Mouse (Mus musculus): ENCODE measurements at regions not wholly inside any gene's neighbourhood (a gene's known extent, or its start where the extent isn't known, plus 50 kb on each side); places are given as distances from the start of the nearest gene placed in this dataset.
A peak's percentile ranks its signal among the peaks of the same experiment; 100 is the strongest.

- Histone ChIP-seq H3K27ac (ENCODE audit: low read depth, low read length) (no peak overlapping the region), H3K27me3 (ENCODE audit: control insufficient read depth, insufficient read depth, low read length) (no peaks in the 10 kb centered on the region), H3K4me2 (ENCODE audit: low read depth) (no peak overlapping the region), H3K9me3 (ENCODE audit: control insufficient read depth, low read length) (no peaks in the 10 kb centered on the region), H3K9ac (ENCODE audit: low read length) (no peak overlapping the region), H3K4me1 (ENCODE audit: control insufficient read depth, insufficient read depth, low read length) (no peaks in the 10 kb centered on the region), H3K4me3 (ENCODE audit: low read depth, low read length) (no peak overlapping the region), H3K36me3 (ENCODE audit: control insufficient read depth, insufficient read depth, low read length) (no peaks in the 10 kb centered on the region)
- WGBS = 84% methylated on average over 2 of the region's 2 CpGs
- DNase-seq (ENCODE audit: low spot score) (no peak), ATAC-seq (ENCODE audit: insufficient read depth, low FRiP score, low TSS enrichment) (no peak)
Measured at GRCm38 (mm10) chr15:97520395-97520794, 185.2 kb downstream of the Rpap3 start.

- DNase-seq (ENCODE audit: low spot score) (no peak), ATAC-seq (ENCODE audit: insufficient read depth, low FRiP score, low TSS enrichment) (no peak)
- no peaks in the 10 kb centered on the region for H3K27me3 ChIP-seq (ENCODE audit: control insufficient read depth, insufficient read depth, low read length)
- no peak overlapping the region for H3K4me3 ChIP-seq (ENCODE audit: low read depth, low read length)
- WGBS = 89% methylated on average over 8 of the region's 8 CpGs
- no peak overlapping the region for H3K9ac ChIP-seq (ENCODE audit: low read length)
- no peaks in the 10 kb centered on the region for H3K9me3 ChIP-seq (ENCODE audit: control insufficient read depth, low read length)
- no peak overlapping the region for H3K27ac ChIP-seq (ENCODE audit: low read depth, low read length)
- no peaks in the 10 kb centered on the region for H3K36me3 ChIP-seq (ENCODE audit: control insufficient read depth, insufficient read depth, low read length)
- H3K4me1 ChIP-seq (ENCODE audit: control insufficient read depth, insufficient read depth, low read length) = no peaks in the 10 kb centered on the region
- H3K4me2 ChIP-seq (ENCODE audit: low read depth) = no peak overlapping the region
Measured at GRCm38 (mm10) chr15:97519919-97520345, 185.7 kb downstream of the Rpap3 start.

DNA sequence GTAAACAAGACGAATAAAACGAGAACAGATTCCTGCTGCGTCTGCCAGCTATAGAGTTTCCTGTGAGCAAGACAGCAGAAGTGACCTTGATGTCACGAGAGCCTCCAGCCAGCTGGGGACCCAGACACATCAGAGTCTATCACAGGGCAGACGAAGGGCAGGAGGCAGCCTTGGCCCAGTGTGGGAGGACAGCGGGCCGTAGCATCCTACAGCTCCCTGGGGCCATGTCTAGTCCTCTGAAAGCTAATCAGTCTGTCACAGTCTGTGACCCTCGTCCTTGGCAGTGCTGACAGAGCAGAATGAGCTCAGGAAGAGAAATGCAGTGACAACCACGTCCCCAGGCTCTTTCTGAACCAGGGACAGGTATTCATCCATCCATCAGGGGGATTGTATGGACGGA lies 187.7 kb downstream of the Rpap3 start:
- no peak for ATAC-seq (ENCODE audit: insufficient read depth, low FRiP score, low TSS enrichment)
- no peaks in the 10 kb centered on the region for H3K4me1 ChIP-seq (ENCODE audit: control insufficient read depth, insufficient read depth, low read length)
- no peak overlapping the region for H3K4me2 ChIP-seq (ENCODE audit: low read depth)
- H3K9ac ChIP-seq (ENCODE audit: low read length) = no peak overlapping the region
- DNase-seq (ENCODE audit: low spot score) = peak; percentile 47
- H3K4me3 ChIP-seq (ENCODE audit: low read depth, low read length) = no peak overlapping the region
- no peaks in the 10 kb centered on the region for H3K9me3 ChIP-seq (ENCODE audit: control insufficient read depth, low read length)
- no peaks in the 10 kb centered on the region for H3K27me3 ChIP-seq (ENCODE audit: control insufficient read depth, insufficient read depth, low read length)
- WGBS = 61% methylated on average over 10 of the region's 10 CpGs
- H3K36me3 ChIP-seq (ENCODE audit: control insufficient read depth, insufficient read depth, low read length) = no peaks in the 10 kb centered on the region
- no peak overlapping the region for H3K27ac ChIP-seq (ENCODE audit: low read depth, low read length)

- Histone ChIP-seq H3K27me3 (ENCODE audit: control insufficient read depth, insufficient read depth, low read length) (no peaks in the 10 kb centered on the region), H3K9ac (ENCODE audit: low read length) (no peak overlapping the region), H3K9me3 (ENCODE audit: control insufficient read depth, low read length) (no peaks in the 10 kb centered on the region), H3K27ac (ENCODE audit: low read depth, low read length) (no peak overlapping the region), H3K4me1 (ENCODE audit: control insufficient read depth, insufficient read depth, low read length) (no peaks in the 10 kb centered on the region), H3K4me2 (ENCODE audit: low read depth) (no peak overlapping the region), H3K36me3 (ENCODE audit: control insufficient read depth, insufficient read depth, low read length) (no peaks in the 10 kb centered on the region), H3K4me3 (ENCODE audit: low read depth, low read length) (no peak overlapping the region)
- ATAC-seq (ENCODE audit: insufficient read depth, low FRiP score, low TSS enrichment) (no peak), DNase-seq (ENCODE audit: low spot score) (no peak)
- 90% methylated on average over 11 of the region's 11 CpGs for WGBS
Measured at GRCm38 (mm10) chr15:97517188-97517587, 188.4 kb downstream of the Rpap3 start.

GRCm38 (mm10) chr15:97515773-97516172 lies 189.9 kb downstream of the Rpap3 start:
- ATAC-seq (ENCODE audit: insufficient read depth, low FRiP score, low TSS enrichment) (no peak), DNase-seq (ENCODE audit: low spot score) (no peak)
- Histone ChIP-seq H3K27ac (ENCODE audit: low read depth, low read length) (no peak overlapping the region), H3K4me2 (ENCODE audit: low read depth) (no peak overlapping the region), H3K27me3 (ENCODE audit: control insufficient read depth, insufficient read depth, low read length) (no peaks in the 10 kb centered on the region), H3K4me1 (ENCODE audit: control insufficient read depth, insufficient read depth, low read length) (no peaks in the 10 kb centered on the region), H3K9ac (ENCODE audit: low read length) (no peak overlapping the region), H3K9me3 (ENCODE audit: control insufficient read depth, low read length) (no peaks in the 10 kb centered on the region), H3K4me3 (ENCODE audit: low read depth, low read length) (no peak overlapping the region), H3K36me3 (ENCODE audit: control insufficient read depth, insufficient read depth, low read length) (no peaks in the 10 kb centered on the region)
- 84% methylated on average over 4 of the region's 4 CpGs for WGBS

DNA sequence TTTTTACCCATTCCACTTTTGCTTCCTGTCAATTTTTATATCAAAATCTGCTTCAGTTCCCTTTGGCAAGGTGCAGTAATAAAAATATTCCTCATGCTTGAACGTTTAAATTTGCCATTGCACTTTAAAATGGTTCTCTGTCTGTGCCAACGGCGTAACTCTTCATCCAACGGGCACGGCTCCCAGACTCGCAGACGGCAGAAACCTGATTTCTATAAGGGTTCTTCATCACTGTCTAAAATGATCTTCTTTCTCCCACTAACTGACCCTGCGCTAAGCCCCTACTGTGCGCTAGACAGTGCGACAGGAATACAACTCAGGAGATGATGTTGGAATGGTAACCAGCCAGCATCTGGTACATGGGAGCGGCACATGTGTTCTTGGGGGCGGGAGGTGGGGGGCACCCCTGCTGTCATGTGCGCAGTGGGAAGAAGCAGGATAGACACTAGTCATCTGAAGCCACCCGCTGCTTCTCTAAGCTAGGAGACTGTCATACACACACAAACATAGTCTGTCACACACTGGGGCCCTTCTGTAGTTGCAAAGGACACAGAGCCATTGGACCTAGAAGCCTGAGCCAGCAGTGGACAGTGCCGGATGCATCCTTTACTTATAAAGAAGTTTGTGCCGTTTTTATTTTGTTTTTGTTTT lies 197.8 kb downstream of the Rpap3 start:
- Histone ChIP-seq H3K9me3 (ENCODE audit: control insufficient read depth, low read length) (no peaks in the 10 kb centered on the region), H3K9ac (ENCODE audit: low read length) (no peak overlapping the region), H3K4me2 (ENCODE audit: low read depth) (no peak overlapping the region), H3K4me1 (ENCODE audit: control insufficient read depth, insufficient read depth, low read length) (no peaks in the 10 kb centered on the region), H3K27me3 (ENCODE audit: control insufficient read depth, insufficient read depth, low read length) (no peaks in the 10 kb centered on the region), H3K4me3 (ENCODE audit: low read depth, low read length) (no peak overlapping the region), H3K36me3 (ENCODE audit: control insufficient read depth, insufficient read depth, low read length) (no peaks in the 10 kb centered on the region), H3K27ac (ENCODE audit: low read depth, low read length) (no peak overlapping the region)
- ATAC-seq (ENCODE audit: insufficient read depth, low FRiP score, low TSS enrichment) (no peak), DNase-seq (ENCODE audit: low spot score) (no peak)
- WGBS = 93% methylated on average over 16 of the region's 16 CpGs

- no peak for ATAC-seq (ENCODE audit: insufficient read depth, low FRiP score, low TSS enrichment)
- H3K27me3 ChIP-seq (ENCODE audit: control insufficient read depth, insufficient read depth, low read length) = no peaks in the 10 kb centered on the region
- H3K4me3 ChIP-seq (ENCODE audit: low read depth, low read length) = no peak overlapping the region
- H3K9me3 ChIP-seq (ENCODE audit: control insufficient read depth, low read length) = no peaks in the 10 kb centered on the region
- no peak overlapping the region for H3K9ac ChIP-seq (ENCODE audit: low read length)
- DNase-seq (ENCODE audit: low spot score) = no peak
- H3K4me2 ChIP-seq (ENCODE audit: low read depth) = no peak overlapping the region
- H3K27ac ChIP-seq (ENCODE audit: low read depth, low read length) = no peak overlapping the region
- H3K4me1 ChIP-seq (ENCODE audit: control insufficient read depth, insufficient read depth, low read length) = no peaks in the 10 kb centered on the region
- H3K36me3 ChIP-seq (ENCODE audit: control insufficient read depth, insufficient read depth, low read length) = no peaks in the 10 kb centered on the region
- whole genome bisulfite sequencing = 88% methylated on average over 11 of the region's 11 CpGs
Measured at GRCm38 (mm10) chr15:97507176-97507575, 198.4 kb downstream of the Rpap3 start.

GRCm38 (mm10) chr15:97505715-97506114 lies 199.9 kb downstream of the Rpap3 start:
- 94% methylated on average over 11 of the region's 11 CpGs for WGBS
- ATAC-seq (ENCODE audit: insufficient read depth, low FRiP score, low TSS enrichment) (no peak), DNase-seq (ENCODE audit: low spot score) (no peak)
- H3K36me3 ChIP-seq (ENCODE audit: control insufficient read depth, insufficient read depth, low read length) = no peaks in the 10 kb centered on the region
- H3K9ac ChIP-seq (ENCODE audit: low read length) = no peak overlapping the region
- no peaks in the 10 kb centered on the region for H3K4me1 ChIP-seq (ENCODE audit: control insufficient read depth, insufficient read depth, low read length)
- no peak overlapping the region for H3K4me3 ChIP-seq (ENCODE audit: low read depth, low read length)
- H3K4me2 ChIP-seq (ENCODE audit: low read depth) = no peak overlapping the region
- H3K27me3 ChIP-seq (ENCODE audit: control insufficient read depth, insufficient read depth, low read length) = no peaks in the 10 kb centered on the region
- no peaks in the 10 kb centered on the region for H3K9me3 ChIP-seq (ENCODE audit: control insufficient read depth, low read length)
- no peak overlapping the region for H3K27ac ChIP-seq (ENCODE audit: low read depth, low read length)

DNA sequence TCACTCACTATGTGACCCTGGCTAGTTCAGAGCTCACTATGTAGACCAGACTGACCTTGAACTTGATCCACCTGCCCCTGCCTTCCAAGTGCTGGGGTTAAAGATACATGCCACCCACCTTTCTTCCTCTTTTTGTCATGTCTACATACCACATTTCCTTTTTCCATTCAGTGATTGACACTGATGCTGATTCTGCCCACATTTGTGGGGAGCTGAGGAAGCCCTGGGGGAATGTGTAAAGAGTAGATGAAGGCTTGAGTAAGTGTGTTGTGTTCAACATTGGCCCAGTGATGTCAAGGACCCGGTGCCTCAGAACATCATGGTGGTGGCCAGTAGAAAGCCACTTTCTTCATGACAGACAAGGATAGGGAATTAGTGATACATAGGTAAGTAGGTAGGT lies 201.3 kb downstream of the Rpap3 start:
- Histone ChIP-seq H3K36me3 (ENCODE audit: control insufficient read depth, insufficient read depth, low read length) (no peaks in the 10 kb centered on the region), H3K9me3 (ENCODE audit: control insufficient read depth, low read length) (no peaks in the 10 kb centered on the region), H3K27me3 (ENCODE audit: control insufficient read depth, insufficient read depth, low read length) (no peaks in the 10 kb centered on the region), H3K9ac (ENCODE audit: low read length) (no peak overlapping the region), H3K4me1 (ENCODE audit: control insufficient read depth, insufficient read depth, low read length) (no peaks in the 10 kb centered on the region), H3K4me2 (ENCODE audit: low read depth) (no peak overlapping the region), H3K4me3 (ENCODE audit: low read depth, low read length) (no peak overlapping the region), H3K27ac (ENCODE audit: low read depth, low read length) (no peak overlapping the region)
- no peak for DNase-seq (ENCODE audit: low spot score)
- WGBS = 89% methylated on average over 1 of the region's 1 CpGs
- ATAC-seq (ENCODE audit: insufficient read depth, low FRiP score, low TSS enrichment) = no peak

Data from neural tube, embryonic 11.5 days (tissue).